Mouse (Mus musculus) right cerebral cortex, adult 2 months (tissue): ENCODE measurements around the gene Fam189a1.
A peak's percentile ranks its signal among the peaks of the same experiment; 100 is the strongest.

Experiments
- DNase-seq, 2 experiments: peaks; one replicate each; pipeline ENCODE4 v3.0.0; 2021 to 2022; ENCODE audit warnings: low spot score in 2 of 2

The Fam189a1 gene

GRCm38 (mm10) chr7:64830214-64830995 is 326.0 kb downstream of the Fam189a1 start:
- DNase-seq, result no peak

- no peak for DNase-seq
Measured at GRCm38 (mm10) chr7:64821081-64821480, 335.3 kb downstream of the Fam189a1 start.

- DNase-seq, result no peak
Measured at GRCm38 (mm10) chr7:64819683-64820082, 336.7 kb downstream of the Fam189a1 start.

- peak; percentile 18 to 26 for DNase-seq
Measured at GRCm38 (mm10) chr7:64808876-64809275, 347.5 kb downstream of the Fam189a1 start.

- no peak for DNase-seq
Measured at GRCm38 (mm10) chr7:64805100-64805499, 351.3 kb downstream of the Fam189a1 start.

- no peak for DNase-seq
Measured at GRCm38 (mm10) chr7:64795554-64795953, 360.8 kb downstream of the Fam189a1 start.

GRCm38 (mm10) chr7:64792031-64792430 is 364.3 kb downstream of the Fam189a1 start:
- DNase-seq, result no peak

GRCm38 (mm10) chr7:64791145-64791544 is 365.2 kb downstream of the Fam189a1 start:
- DNase-seq, result no peak

GRCm38 (mm10) chr7:64785040-64785439 is 371.3 kb downstream of the Fam189a1 start:
- DNase-seq, result no peak

GRCm38 (mm10) chr7:64779501-64779900 is 376.9 kb downstream of the Fam189a1 start:
- DNase-seq, result peak; percentile 71 to 78

- DNase-seq, result peak; percentile 70 to 72
Measured at GRCm38 (mm10) chr7:64776708-64777489, 379.5 kb downstream of the Fam189a1 start.

- DNase-seq, result no peak
Measured at GRCm38 (mm10) chr7:64773465-64773864, 382.9 kb downstream of the Fam189a1 start.

- no peak for DNase-seq
Measured at GRCm38 (mm10) chr7:64770779-64771390, 385.5 kb downstream of the Fam189a1 start.

- no peak for DNase-seq
Measured at GRCm38 (mm10) chr7:64769768-64770167, 386.6 kb downstream of the Fam189a1 start.

GRCm38 (mm10) chr7:64765595-64765994 is 390.8 kb downstream of the Fam189a1 start:
- peak in 1 of 2 experiments; percentile 35 for DNase-seq

- DNase-seq, result peak in 1 of 2 experiments; percentile 13
Measured at GRCm38 (mm10) chr7:64755141-64755540, 401.2 kb downstream of the Fam189a1 start.

- no peak for DNase-seq
Measured at GRCm38 (mm10) chr7:64754161-64754560, 402.2 kb downstream of the Fam189a1 start.

- no peak for DNase-seq
Measured at GRCm38 (mm10) chr7:64753678-64754077, 402.7 kb downstream of the Fam189a1 start.

GRCm38 (mm10) chr7:64752133-64752532 is 404.2 kb downstream of the Fam189a1 start:
- peak; percentile 83 to 86 for DNase-seq

- DNase-seq, result peak; percentile 70 to 74
Measured at GRCm38 (mm10) chr7:64751465-64751864, 404.9 kb downstream of the Fam189a1 start.

GRCm38 (mm10) chr7:64743610-64744009 is 412.8 kb downstream of the Fam189a1 start:
- DNase-seq, result peak; percentile 49 to 59
